Mouse (Mus musculus) bone marrow, adult 2 months (tissue): ENCODE measurements around the gene Teddm2. TPM values are rescaled to one million over a fixed set of nuclear protein-coding genes. Genes with fewer than 3 reads are reported as not detected.

Experiments used
- H3K27ac ChIP-seq: fragments of 200-500 bp; 2 replicates; pipeline ENCODE4 v1.5.1; 2012; ENCODE audit warnings: low read depth, mild to moderate bottlenecking, control low read depth, inconsistent platforms, low read length; ENCODE audit not compliant: control insufficient read depth, poor library complexity, insufficient read depth
- H3K4me1 ChIP-seq: fragments of 200-500 bp; 2 replicates; pipeline ENCODE4 v1.6.1; 2011; ENCODE audit warnings: low read length; ENCODE audit not compliant: control insufficient read depth, insufficient read depth
- H3K4me3 ChIP-seq: fragments of 200-500 bp; replicated peaks from 2 replicates; pipeline ENCODE3; 2011; ENCODE audit warnings: mild to moderate bottlenecking, low read depth, low read length, control low read depth; ENCODE audit not compliant: control insufficient read depth
- CTCF ChIP-seq: fragments of 200-500 bp; IDR thresholded peaks from 2 replicates; pipeline ENCODE4 v1.5.1; 2011; ENCODE audit warnings: low read length, control low read depth; ENCODE audit not compliant: control insufficient read depth, insufficient read depth
- POLR2A ChIP-seq: fragments of 200-500 bp; IDR thresholded peaks from 2 replicates; pipeline ENCODE4 v1.6.1; 2011; ENCODE audit warnings: low read depth, mild to moderate bottlenecking, control low read depth, low read length, borderline replicate concordance; ENCODE audit not compliant: control insufficient read depth
- WGBS: fragments of 180-500 bp; shearing (Covaris S2); methylation state at CpG from one replicate; pipeline ENCODE4 v1.1.7; 2018; 5-methylcytosine and 5-hydroxymethylcytosine counted together
- polyA plus RNA-seq: library from polyadenylated mRNA; stranded (reverse); fragments of >200 nt; gene quantifications from 2 replicates; pipeline ENCODE4 v1.2.4, GENCODE M21; 2011; ENCODE audit warnings: low replicate concordance; ENCODE audit not compliant: missing spikeins, insufficient read depth, insufficient read length

Gene Teddm2
- polyA plus RNA-seq, 1 experiment, result 2.1 TPM

- H3K27ac ChIP-seq, result peak overlapping the region; percentile 97
- no peak for TF ChIP-seq CTCF
- no peaks in the 10 kb centered on the region for H3K4me1 ChIP-seq
- H3K4me3 ChIP-seq, result peak overlapping the region; percentile 97
- WGBS, result under 1% methylated on average over 36 of the region's 36 CpGs
Observed at GRCm38 (mm10) chr1:153900381-153900780, 353 bp upstream of the Teddm2 start.

- 21% methylated on average over 22 of the region's 22 CpGs for WGBS
- H3K4me1 ChIP-seq, result no peaks in the 10 kb centered on the region
Observed at GRCm38 (mm10) chr1:153898989-153899730, 868 bp downstream of the Teddm2 start.

DNA sequence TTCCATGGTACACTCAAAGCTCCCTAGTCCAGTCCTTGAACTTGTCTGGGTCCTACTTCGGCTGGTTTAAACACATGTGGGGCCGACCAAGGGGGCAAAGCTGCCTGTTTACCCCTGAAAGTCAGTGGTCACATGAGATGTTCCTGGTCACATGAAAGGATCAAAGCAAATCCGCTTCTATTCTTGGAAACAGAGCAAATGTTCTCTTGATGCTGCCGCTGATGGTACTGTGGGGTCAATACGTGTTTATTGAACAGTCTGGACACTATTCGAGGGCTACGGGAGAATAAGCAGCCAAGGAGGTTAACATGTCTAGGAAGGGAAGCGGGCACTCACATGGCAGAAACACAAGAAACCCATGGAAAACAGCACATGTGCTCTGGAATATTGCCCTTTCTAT lies 2.8 kb downstream of the Teddm2 start:
- Histone ChIP-seq H3K4me1 (no peaks in the 10 kb centered on the region), H3K4me3 (no peak overlapping the region), H3K27ac (no peak overlapping the region)
- WGBS, result 88% methylated on average over 8 of the region's 8 CpGs
- no peak for TF ChIP-seq CTCF
- no peak for TF ChIP-seq POLR2A

More at GRCm38 (mm10) chr1:153898989-153899730, 868 bp downstream of the Teddm2 start:
- no peak for TF ChIP-seq CTCF
- TF ChIP-seq POLR2A, result no peak
- H3K27ac ChIP-seq, result peak overlapping the region; percentile 26; the same call in 1 of the 2 replicates
- peak overlapping the region; percentile 97 for H3K4me3 ChIP-seq

DNA sequence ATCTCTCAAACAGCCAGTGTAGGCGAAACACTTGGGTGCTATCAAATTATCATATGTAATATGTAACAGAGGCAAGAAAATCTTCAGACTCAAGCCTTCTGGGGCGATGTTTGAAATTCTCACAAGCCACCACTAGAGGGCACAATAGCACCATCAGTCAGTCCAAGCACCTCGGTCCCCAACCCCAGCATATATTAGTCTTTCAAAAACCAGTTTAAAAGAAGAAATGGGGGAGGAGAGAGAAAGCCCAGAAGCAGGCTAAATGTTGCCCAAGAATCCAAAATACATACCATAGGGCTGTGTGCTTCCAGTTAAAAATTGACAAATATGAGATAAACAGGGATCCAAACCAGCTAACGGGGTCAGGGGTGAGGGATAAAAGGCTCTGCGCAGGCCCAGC lies 5.0 kb downstream of the Teddm2 start:
- H3K27ac ChIP-seq, result no peak overlapping the region
- no peaks in the 10 kb centered on the region for H3K4me1 ChIP-seq
- 39% methylated on average over 5 of the region's 5 CpGs for WGBS
- TF ChIP-seq CTCF, result peak; percentile 91
- no peak for TF ChIP-seq POLR2A
- no peak overlapping the region for H3K4me3 ChIP-seq

- H3K4me3 ChIP-seq, result no peak overlapping the region
- TF ChIP-seq CTCF (no peak), POLR2A (no peak)
- no peaks in the 10 kb centered on the region for H3K4me1 ChIP-seq
- H3K27ac ChIP-seq, result no peak overlapping the region
- 31% methylated on average over 8 of the region's 8 CpGs for WGBS
Observed at GRCm38 (mm10) chr1:153894201-153894893, 5.7 kb downstream of the Teddm2 start.

- TF ChIP-seq CTCF (no peak), POLR2A (no peak)
- 36% methylated on average over 2 of the region's 2 CpGs for WGBS
- Histone ChIP-seq H3K27ac (no peak overlapping the region), H3K4me1 (no peaks in the 10 kb centered on the region), H3K4me3 (no peak overlapping the region)
Observed at GRCm38 (mm10) chr1:153893746-153894145, 6.3 kb downstream of the Teddm2 start.

DNA sequence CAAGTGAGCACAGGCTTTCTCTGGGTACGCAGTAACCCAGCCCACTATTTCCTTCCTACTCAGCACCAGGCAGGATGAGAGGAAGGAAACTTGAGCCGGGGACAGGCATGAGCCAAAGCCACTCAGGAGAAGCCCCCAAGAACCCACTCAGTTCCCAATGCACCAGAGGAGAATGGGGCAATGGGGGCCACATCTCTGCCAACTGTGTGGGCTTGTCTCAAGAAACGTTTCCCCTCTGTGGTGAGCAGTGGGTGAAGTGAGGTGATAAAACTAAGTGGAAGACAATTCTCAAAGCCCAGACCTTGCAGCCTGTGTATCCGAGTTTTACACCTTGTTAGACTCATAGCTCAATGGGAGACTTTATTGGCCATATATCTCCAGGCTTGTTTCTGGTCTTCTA lies 8.6 kb downstream of the Teddm2 start, which contains the start of gene Teddm1a:
Teddm1a (plus strand) TSS at position 301 of the 400 bp plus-strand sequence.
- no peak within 1 kb of the TSS for H3K4me3 ChIP-seq
- WGBS, result 4% methylated on average over 4 of the region's 4 CpGs
- H3K4me1 ChIP-seq, result no peaks in the 10 kb centered on the region
- TF ChIP-seq POLR2A (no peak), CTCF (no peak)
- no peak within 1 kb of the TSS for H3K27ac ChIP-seq

DNA sequence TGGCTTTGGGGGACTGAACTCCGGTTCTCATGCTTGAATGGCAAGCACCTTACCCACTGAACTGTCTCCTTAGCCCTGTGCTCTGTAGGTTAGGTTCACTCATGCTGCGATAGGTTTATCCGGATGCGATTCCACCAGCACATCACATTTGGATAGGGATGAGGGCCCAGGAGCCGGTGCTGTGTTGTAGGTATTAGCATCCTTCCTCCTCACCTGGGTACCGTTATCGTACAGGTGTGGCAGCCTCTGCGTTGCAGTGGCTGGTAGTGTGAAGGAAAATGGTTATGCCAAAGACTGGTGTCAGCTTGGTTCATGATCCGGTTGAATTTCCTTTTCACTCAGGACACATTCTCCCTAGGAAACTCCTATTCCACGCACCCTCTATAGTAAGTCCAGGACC lies 9.9 kb downstream of the Teddm2 start:
- Histone ChIP-seq H3K27ac (no peak overlapping the region), H3K4me1 (no peaks in the 10 kb centered on the region), H3K4me3 (no peak overlapping the region)
- TF ChIP-seq POLR2A, result no peak
- TF ChIP-seq CTCF, result no peak
- 93% methylated on average over 10 of the region's 10 CpGs for WGBS
